Mouse (Mus musculus) CH12.LX (cell line): Measurements from ENCODE around the gene Scly. TPM values are rescaled to one million over a fixed set of nuclear protein-coding genes. Genes with fewer than 3 reads are reported as not detected.
A peak's percentile ranks its signal among the peaks of the same experiment; 100 is the strongest.

ENCODE experiments used
- DNase-seq: peaks from one replicate; pipeline ENCODE4 v3.0.0-alpha.2; 2013; ENCODE audit errors: extremely low read depth
- H3K27ac ChIP-seq: 2 replicates; pipeline ENCODE4 v1.5.1; 2012; ENCODE audit warnings: low read depth, mild to moderate bottlenecking, control low read depth, moderate library complexity; ENCODE audit not compliant: insufficient read depth
- H3K27me3 ChIP-seq: replicated peaks from 2 replicates; pipeline ENCODE3; 2012; ENCODE audit warnings: inconsistent platforms
- H3K36me3 ChIP-seq, 2 experiments: replicated peaks in 1 of 2; 2 replicates each; pipeline versions ENCODE3 to v1.6.1; 2012; ENCODE audit warnings: inconsistent platforms in 1 of 2, low read length in 1 of 2, mild to moderate bottlenecking in 1 of 2, mixed read lengths in 1 of 2, moderate library complexity in 1 of 2; ENCODE audit not compliant: control insufficient read depth in 1 of 2, insufficient read depth in 1 of 2
- H3K4me1 ChIP-seq, 2 experiments: 2 replicates each; pipeline ENCODE4 v1.6.1; 2012; ENCODE audit warnings: inconsistent platforms in 1 of 2, moderate library complexity in 1 of 2; ENCODE audit not compliant: insufficient read depth in 2 of 2, control insufficient read depth in 1 of 2
- H3K4me2 ChIP-seq: 2 replicates; pipeline ENCODE4 v1.6.1; 2012; ENCODE audit warnings: low read depth, mild to moderate bottlenecking, control low read depth; ENCODE audit not compliant: poor library complexity, insufficient read depth, severe bottlenecking
- H3K4me3 ChIP-seq, 3 experiments: fragments of 150-350 bp in 1 of 3; sonication (generic) in 1 of 3; replicated peaks in 1 of 3; 2 replicates each; pipeline versions ENCODE3 to v1.5.1; 2011 to 2012; ENCODE audit warnings: low read depth in 2 of 3, low read length in 2 of 3, mild to moderate bottlenecking in 2 of 3, moderate library complexity in 2 of 3, control low read depth in 1 of 3, improper control_type of control experiment in 1 of 3, inconsistent platforms in 1 of 3, mixed read lengths in 1 of 3; ENCODE audit not compliant: poor library complexity in 1 of 3
- H3K79me2 ChIP-seq: replicated peaks from 2 replicates; pipeline ENCODE4 v1.6.1; 2012; ENCODE audit warnings: mild to moderate bottlenecking, moderate library complexity; ENCODE audit not compliant: control insufficient read depth, poor library complexity, insufficient read depth, severe bottlenecking; ENCODE audit errors: extremely low read depth
- H3K9ac ChIP-seq: 2 replicates; pipeline ENCODE4 v1.6.1; 2012; ENCODE audit warnings: low read depth, mild to moderate bottlenecking, control low read depth, moderate library complexity; ENCODE audit not compliant: insufficient read depth
- H3K9me3 ChIP-seq: replicated peaks from 2 replicates; pipeline ENCODE3; 2012; ENCODE audit warnings: low read length, inconsistent platforms, mixed read lengths
- BHLHE40 ChIP-seq: IDR thresholded peaks from 2 replicates; pipeline ENCODE4 v1.6.1; 2011; ENCODE audit warnings: mild to moderate bottlenecking, low read depth, low read length, improper control_type of control experiment
- CHD1 ChIP-seq: IDR thresholded peaks from 2 replicates; pipeline ENCODE4 v1.6.1; 2012; ENCODE audit warnings: low read depth, low read length, improper control_type of control experiment, inconsistent platforms
- ELF1 ChIP-seq: IDR thresholded peaks from 2 replicates; pipeline ENCODE4 v1.6.1; 2014; ENCODE audit warnings: low read depth, mild to moderate bottlenecking, inconsistent platforms, low read length, improper control_type of control experiment
- EP300 ChIP-seq: IDR thresholded peaks from 2 replicates; pipeline ENCODE4 v1.6.1; 2011; ENCODE audit warnings: low read length, improper control_type of control experiment
- HCFC1 ChIP-seq: IDR thresholded peaks from 2 replicates; pipeline ENCODE4 v1.6.1; 2012; ENCODE audit warnings: low read depth, mild to moderate bottlenecking, inconsistent platforms, low read length, improper control_type of control experiment
- IRF4 ChIP-seq: IDR thresholded peaks from 2 replicates; pipeline ENCODE4 v1.6.1; 2014; ENCODE audit warnings: low read depth, mild to moderate bottlenecking, inconsistent platforms, low read length, improper control_type of control experiment
- JUN ChIP-seq: IDR thresholded peaks from 2 replicates; pipeline ENCODE4 v1.6.1; 2011; ENCODE audit warnings: low read depth, mild to moderate bottlenecking, low read length, improper control_type of control experiment, moderate library complexity; ENCODE audit not compliant: insufficient read depth
- JUND ChIP-seq: conservative IDR thresholded peaks from 2 replicates; pipeline ENCODE4 v1.6.1; 2011; ENCODE audit warnings: low read depth, low read length, improper control_type of control experiment
- KAT2A ChIP-seq: IDR thresholded peaks from 2 replicates; pipeline ENCODE4 v1.6.1; 2012; ENCODE audit warnings: low read length, improper control_type of control experiment, inconsistent platforms; ENCODE audit not compliant: insufficient replicate concordance
- MAFK ChIP-seq: IDR thresholded peaks from 2 replicates; pipeline ENCODE4 v1.6.1; 2011; ENCODE audit warnings: low read length, improper control_type of control experiment; ENCODE audit not compliant: insufficient replicate concordance
- MAX ChIP-seq: IDR thresholded peaks from 2 replicates; pipeline ENCODE4 v1.6.1; 2011; ENCODE audit warnings: low read length, improper control_type of control experiment
- MAZ ChIP-seq: IDR thresholded peaks from 2 replicates; pipeline ENCODE4 v1.6.1; 2012; ENCODE audit warnings: low read depth, mild to moderate bottlenecking, inconsistent platforms, low read length, improper control_type of control experiment, moderate library complexity
- MEF2A ChIP-seq: IDR thresholded peaks from 2 replicates; pipeline ENCODE4 v1.6.1; 2014; ENCODE audit warnings: low read depth, mild to moderate bottlenecking, inconsistent platforms, low read length, improper control_type of control experiment, borderline replicate concordance
- MYC ChIP-seq: IDR thresholded peaks from 2 replicates; pipeline ENCODE4 v1.6.1; 2011; ENCODE audit warnings: low read depth, mild to moderate bottlenecking, improper control_type of control experiment, low read length
- NRF1 ChIP-seq: IDR thresholded peaks from 2 replicates; pipeline ENCODE4 v1.6.1; 2014; ENCODE audit warnings: low read depth, mild to moderate bottlenecking, inconsistent platforms, low read length, improper control_type of control experiment, moderate library complexity
- PAX5 ChIP-seq: IDR thresholded peaks from 2 replicates; pipeline ENCODE4 v1.6.1; 2012; ENCODE audit warnings: low read length, inconsistent platforms, mixed read lengths
- POLR2A ChIP-seq: IDR thresholded peaks from 2 replicates; pipeline ENCODE4 v1.6.1; 2011; ENCODE audit warnings: low read depth, mild to moderate bottlenecking, improper control_type of control experiment, low read length
- RAD21 ChIP-seq: IDR thresholded peaks from 2 replicates; pipeline ENCODE4 v1.6.1; 2011; ENCODE audit warnings: low read depth, mild to moderate bottlenecking, low read length, improper control_type of control experiment, moderate library complexity
- SIN3A ChIP-seq: IDR thresholded peaks from 2 replicates; pipeline ENCODE4 v1.6.1; 2012; ENCODE audit warnings: low read length, improper control_type of control experiment, inconsistent platforms
- TBP ChIP-seq: conservative IDR thresholded peaks from 2 replicates; pipeline ENCODE4 v1.6.1; 2011; ENCODE audit warnings: low read depth, low read length, improper control_type of control experiment
- TCF12 ChIP-seq: IDR thresholded peaks from 2 replicates; pipeline ENCODE4 v1.6.1; 2014; ENCODE audit warnings: low read depth, mild to moderate bottlenecking, inconsistent platforms, low read length, improper control_type of control experiment
- USF1 ChIP-seq: IDR thresholded peaks from 2 replicates; pipeline ENCODE4 v1.6.1; 2014; ENCODE audit warnings: low read depth, mild to moderate bottlenecking, inconsistent platforms, low read length, improper control_type of control experiment
- ZMIZ1 ChIP-seq: IDR thresholded peaks from 2 replicates; pipeline ENCODE4 v1.6.1; 2012; ENCODE audit warnings: low read depth, mild to moderate bottlenecking, inconsistent platforms, low read length, improper control_type of control experiment
- ZNF384 ChIP-seq: IDR thresholded peaks from 2 replicates; pipeline ENCODE4 v1.6.1; 2012; ENCODE audit warnings: low read depth, low read length, improper control_type of control experiment, inconsistent platforms
- dilution Hi-C: fragments of 300-500 bp; cut with MboI; formaldehyde crosslinking; loops from 2 replicates; pipeline ENCODE4 v1.14.3; 2020; ENCODE audit warnings: low sequenced_read_pairs; ENCODE audit not compliant: extremely low pct_unique_long_range_greater_than_20kb, extremely low pct_ligation_motif_present
- in situ Hi-C: fragments of 300-500 bp; cut with MboI; formaldehyde crosslinking; loops from 3 replicates; pipeline ENCODE4 v1.14.3; 2019; ENCODE audit warnings: low sequenced_read_pairs, low pct_ligation_motif_present, low pct_unique_long_range_greater_than_20kb, mixed read lengths
- polyA plus RNA-seq: library from polyadenylated mRNA; unstranded; fragments of >175 nt; gene quantifications from 2 replicates; pipeline ENCODE4 v1.2.1, GENCODE M21; 2012; ENCODE audit warnings: low read depth; ENCODE audit not compliant: insufficient read length
- total RNA-seq, 2 experiments: library from RNA; depleted of rRNA; stranded (reverse); fragments of 300-350 nt in 1 of 2; fragments of >200 nt in 1 of 2; gene quantifications; 2 replicates each; pipeline ENCODE4 v1.2.3; 2012 to 2014

Scly gene
- total and polyA plus RNA-seq, 3 experiments, result 15.8 to 71.2 (median 25.6) TPM

- TF ChIP-seq KAT2A, result no peak
Measured at GRCm38 (mm10) chr1:91297799-91298744, at the start of gene Scly (continued).

- in situ Hi-C loops, result loop anchor here (10.0 kb wide), 2 partner anchors 64 to 274 kb away; no protein-coding TSS in a partner anchor
Measured at GRCm38 (mm10) chr1:91248970-91249369, 49.2 kb upstream of the Scly start.

GRCm38 (mm10) chr1:91249564-91250414 lies 48.3 kb upstream of the Scly start, which contains the start of gene Ube2f:
Gene Ube2f (plus strand): TSS chr1:91250304.
- peak within 1 kb of the TSS; percentile 75 for H3K9ac ChIP-seq
- in situ Hi-C loops, result loop anchor here (10.0 kb wide), 2 partner anchors 65 to 275 kb away; no protein-coding TSS in a partner anchor
- dilution Hi-C loops, result no loop called here
- H3K27ac ChIP-seq, result no peak within 1 kb of the TSS
- peaks cover 26% of the 10 kb centered on the region for H3K79me2 ChIP-seq
- peak; percentile 98 for DNase-seq
- H3K27me3 ChIP-seq, result no peaks in the 10 kb centered on the region
- peaks cover 0 to 16% of the 10 kb centered on the region in 2 experiments for H3K36me3 ChIP-seq
- H3K4me1 ChIP-seq, result peaks cover 3 to 33% of the 10 kb centered on the region in 2 experiments; a peak in 3 of 4 replicates
- H3K4me2 ChIP-seq, result peak within 1 kb of the TSS; percentile 92
- H3K4me3 ChIP-seq, result peak within 1 kb of the TSS; percentile 94 to 98 (median 97)
- no peaks in the 10 kb centered on the region for H3K9me3 ChIP-seq
- TF ChIP-seq MEF2A (peak; percentile 70), USF1 (peak; percentile 28), MAX (peak; percentile 91), JUND (0 out of 2 replicates have a peak, but pooled peaks have one; percentile 18), PAX5 (no peak), MAZ (no peak), HCFC1 (peak; percentile 94), RAD21 (no peak), IRF4 (peak; percentile 81; the same call in 1 of the 2 replicates), EP300 (no peak), JUN (no peak), MYC (peak; percentile 82), POLR2A (peak; percentile 89), ELF1 (peak; percentile 92), ZMIZ1 (peak; percentile 29; the same call in 1 of the 2 replicates), MAFK (no peak), TCF12 (peak; percentile 73), ZNF384 (peak; percentile 100), NRF1 (peak; percentile 75), CHD1 (no peak), BHLHE40 (peak; percentile 64; the same call in 1 of the 2 replicates)

More at GRCm38 (mm10) chr1:91248970-91249369, 49.2 kb upstream of the Scly start:
- no peak for TF ChIP-seq TBP
- no peak for TF ChIP-seq JUND
- TF ChIP-seq MYC, result no peak
- no peak for TF ChIP-seq ZNF384
- TF ChIP-seq SIN3A, result no peak
- TF ChIP-seq JUN, result no peak
- TF ChIP-seq RAD21, result no peak
- no peak for TF ChIP-seq BHLHE40
- TF ChIP-seq ELF1, result no peak
- Histone ChIP-seq H3K27me3 (no peaks in the 10 kb centered on the region), H3K4me3 (peak overlapping the region in 1 of 3 experiments; percentile 9), H3K4me1 (peaks cover 3 to 33% of the 10 kb centered on the region in 2 experiments; a peak in 3 of 4 replicates), H3K27ac (no peak overlapping the region), H3K9me3 (no peaks in the 10 kb centered on the region), H3K9ac (no peak overlapping the region), H3K36me3 (peaks cover 0 to 9% of the 10 kb centered on the region in 2 experiments), H3K4me2 (0 out of 2 replicates have a peak overlapping the region, but pooled peaks have one; percentile 35), H3K79me2 (peaks cover 26% of the 10 kb centered on the region)
- no peak for DNase-seq
- dilution Hi-C loops, result no loop called here
